Mouse (Mus musculus) natural killer cell, adult 2 months (primary cell): ENCODE measurements around the gene Hist1h2ag.

Experiments used
- DNase-seq, 2 experiments: peaks; one replicate each; pipeline ENCODE4 v3.0.0; 2022; ENCODE audit warnings: low spot score in 2 of 2

Hist1h2ag gene

DNA sequence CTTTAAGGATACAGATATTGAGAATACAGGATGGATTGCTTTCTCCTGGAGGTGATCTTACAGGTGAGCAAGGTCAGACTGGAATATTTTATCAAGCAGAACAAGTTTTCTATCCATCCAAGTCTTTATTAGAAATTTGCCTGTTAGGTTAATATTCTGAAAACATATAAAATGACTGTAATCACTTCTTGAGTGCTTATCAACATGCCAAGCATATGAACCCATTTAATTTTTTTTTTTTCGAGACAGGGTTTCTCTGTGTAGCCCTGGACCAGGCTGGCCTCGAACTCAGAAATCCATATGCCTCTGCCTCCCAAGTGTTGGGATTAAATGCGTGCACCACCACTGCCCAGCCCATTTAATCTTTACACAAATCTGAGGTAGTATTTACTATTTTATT lies 5.8 kb downstream of the Hist1h2ag start:
- no peak for DNase-seq

DNA sequence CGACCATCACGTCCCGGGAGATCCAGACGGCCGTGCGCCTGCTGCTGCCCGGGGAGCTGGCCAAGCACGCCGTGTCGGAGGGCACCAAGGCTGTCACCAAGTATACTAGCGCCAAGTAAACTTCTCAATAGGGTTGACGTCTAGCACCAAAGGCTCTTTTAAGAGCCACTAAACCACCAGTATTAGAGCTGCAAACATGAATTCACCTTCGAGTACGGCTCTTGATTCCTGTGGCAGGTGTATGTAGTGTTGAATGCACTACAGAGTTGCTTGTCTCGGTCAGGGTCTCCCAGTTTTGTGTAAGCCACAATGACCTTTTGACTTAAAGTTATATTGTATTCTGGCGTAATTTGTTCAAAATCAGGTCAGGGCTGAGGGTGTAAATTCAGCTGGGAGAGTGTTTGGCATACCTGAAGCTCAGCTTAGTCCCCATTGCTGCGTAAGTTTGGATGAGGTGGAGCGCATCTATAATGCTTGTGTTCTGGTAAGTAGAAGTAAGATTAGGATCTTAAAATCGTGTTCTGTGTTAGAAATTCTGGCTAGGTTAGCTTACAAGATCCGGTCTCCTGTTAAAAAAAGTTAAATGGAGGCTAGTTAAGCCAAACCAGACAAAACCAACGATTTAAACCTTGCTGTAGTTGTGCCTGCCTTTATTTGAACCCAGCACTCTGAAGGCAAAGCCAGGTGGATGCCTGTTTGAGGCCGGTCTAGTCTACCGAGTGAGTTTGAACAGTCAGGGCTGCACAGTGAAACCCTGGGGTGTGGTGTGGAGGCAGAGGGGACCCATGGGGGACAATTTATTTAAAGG lies 6.4 kb downstream of the Hist1h2ag start:
- no peak for DNase-seq

DNA sequence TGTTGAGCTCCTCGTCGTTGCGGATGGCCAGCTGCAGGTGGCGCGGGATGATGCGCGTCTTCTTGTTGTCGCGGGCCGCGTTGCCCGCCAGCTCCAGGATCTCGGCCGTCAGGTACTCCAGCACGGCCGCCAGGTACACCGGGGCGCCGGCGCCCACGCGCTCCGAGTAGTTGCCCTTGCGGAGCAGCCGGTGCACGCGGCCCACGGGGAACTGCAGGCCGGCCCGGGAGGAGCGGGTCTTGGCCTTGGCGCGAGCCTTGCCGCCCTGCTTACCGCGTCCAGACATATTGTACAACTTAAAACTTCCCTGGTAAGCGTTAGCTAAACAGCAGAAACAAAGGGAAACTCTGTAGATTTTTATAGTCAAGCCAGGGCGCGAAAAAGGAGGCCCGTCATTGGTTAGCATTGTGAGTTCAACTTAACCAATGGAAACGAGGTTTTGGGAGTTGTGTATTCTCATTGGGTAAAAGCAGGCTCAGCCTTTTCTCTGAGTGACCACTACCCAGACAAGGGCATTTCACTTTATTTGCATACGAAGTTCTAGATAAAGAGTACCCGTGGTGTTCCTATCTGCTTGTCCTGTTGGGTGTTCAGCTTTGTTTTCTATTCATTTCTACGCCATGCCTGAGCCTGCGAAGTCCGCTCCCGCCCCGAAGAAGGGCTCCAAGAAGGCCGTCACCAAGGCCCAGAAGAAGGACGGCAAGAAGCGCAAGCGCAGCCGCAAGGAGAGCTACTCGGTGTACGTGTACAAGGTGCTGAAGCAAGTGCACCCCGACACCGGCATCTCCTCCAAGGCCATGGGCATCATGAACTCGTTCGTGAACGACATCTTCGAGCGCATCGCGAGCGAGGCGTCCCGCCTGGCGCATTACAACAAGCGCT lies 7.2 kb downstream of the Hist1h2ag start, which contains the start of the genes Hist1h2ah and Hist1h2bk:
Gene Hist1h2ah, minus strand, starts transcription at position 302 of the 882 bp plus-strand sequence.
Gene Hist1h2bk, plus strand, starts transcription at position 604 of the 882 bp plus-strand sequence.
- DNase-seq: peak; percentile 82 to 83

DNA sequence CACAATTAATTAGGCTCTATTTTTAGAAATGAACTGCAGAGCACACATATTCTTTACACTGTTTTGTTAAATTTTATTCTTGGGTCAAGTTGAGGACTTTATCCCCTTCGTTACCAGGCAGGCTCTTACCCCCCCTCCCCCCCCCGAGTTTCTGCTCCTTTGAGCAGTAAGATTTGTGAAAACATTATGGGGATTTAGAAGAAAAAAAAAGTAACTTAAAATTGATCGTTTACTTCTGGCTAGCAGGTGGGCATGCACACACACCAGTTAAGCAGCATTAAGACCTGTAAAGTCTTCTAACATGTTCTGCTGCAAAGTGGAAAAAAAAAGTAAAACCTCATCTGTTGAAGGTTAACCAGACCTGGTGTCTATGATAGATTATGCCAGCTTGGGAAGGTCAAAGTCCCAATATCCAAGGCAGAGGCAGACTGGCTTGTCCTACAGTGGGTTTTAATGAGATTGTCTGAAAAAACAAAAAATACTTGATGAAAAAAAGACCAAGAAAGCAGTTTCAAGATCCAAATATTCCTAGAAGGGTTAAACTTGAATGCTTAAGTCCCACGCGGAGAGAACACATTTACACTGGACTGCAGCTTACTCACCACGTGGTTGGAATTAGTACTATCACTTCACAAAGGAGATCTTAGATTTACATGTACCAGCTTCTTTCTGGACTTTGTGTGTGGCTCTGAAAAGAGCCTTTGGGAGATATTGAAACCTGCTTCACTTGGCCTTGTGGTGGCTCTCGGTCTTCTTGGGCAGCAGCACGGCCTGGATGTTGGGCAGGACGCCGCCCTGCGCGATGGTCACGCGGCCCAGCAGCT lies 8.1 kb downstream of the Hist1h2ag start:
- no peak for DNase-seq

DNA sequence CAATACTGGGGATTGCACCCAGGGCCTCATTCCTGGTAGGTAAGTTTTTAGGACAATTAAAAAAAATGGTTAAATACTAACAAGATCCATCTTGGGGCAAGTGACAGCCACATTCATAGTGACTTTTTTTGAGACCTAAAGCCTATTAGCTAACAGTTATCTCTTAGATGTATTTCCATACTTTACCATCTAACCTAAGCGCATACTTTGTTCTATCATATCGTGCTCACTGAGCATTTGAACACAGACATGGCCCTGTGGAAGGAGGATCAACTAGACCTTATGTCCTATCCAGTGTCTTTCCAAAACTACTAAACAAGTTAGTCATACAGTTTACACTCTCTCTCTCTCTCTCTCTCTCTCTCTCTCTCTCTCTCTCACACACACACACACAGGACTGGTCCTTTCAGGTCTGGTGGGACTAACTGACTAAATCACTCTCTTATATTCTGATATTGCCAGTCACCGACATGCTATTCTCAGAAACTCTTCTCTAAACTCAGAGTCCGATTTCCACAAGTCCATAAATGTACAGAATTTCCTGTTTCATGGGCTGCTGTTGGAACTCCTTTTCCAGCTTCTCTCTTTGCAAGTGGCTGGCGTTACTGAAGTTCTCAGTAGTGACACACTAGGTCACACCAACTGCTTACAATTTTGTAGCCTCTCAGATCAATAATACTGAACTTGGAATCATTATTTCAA lies 8.9 kb downstream of the Hist1h2ag start:
- DNase-seq: no peak

DNA sequence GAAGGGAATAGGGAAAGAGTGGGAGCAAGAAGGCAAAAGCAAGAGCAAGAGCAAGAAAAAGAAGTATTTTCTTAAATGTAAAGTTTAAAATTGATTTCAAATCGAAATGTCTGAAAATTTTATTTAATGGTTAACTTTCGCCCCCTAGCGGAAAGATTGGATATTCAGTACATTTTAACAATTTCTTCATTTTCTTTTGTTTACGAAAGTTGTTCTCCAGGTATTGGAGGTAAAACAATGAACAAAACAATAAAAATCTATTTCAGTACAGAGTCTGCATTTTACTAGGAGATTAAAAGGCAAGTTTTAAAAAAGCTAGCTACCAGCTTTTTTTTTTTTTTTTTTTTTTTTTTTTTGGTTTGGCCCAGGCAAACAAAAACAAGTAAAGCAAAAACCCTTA lies 12.3 kb downstream of the Hist1h2ag start:
- DNase-seq: no peak

DNA sequence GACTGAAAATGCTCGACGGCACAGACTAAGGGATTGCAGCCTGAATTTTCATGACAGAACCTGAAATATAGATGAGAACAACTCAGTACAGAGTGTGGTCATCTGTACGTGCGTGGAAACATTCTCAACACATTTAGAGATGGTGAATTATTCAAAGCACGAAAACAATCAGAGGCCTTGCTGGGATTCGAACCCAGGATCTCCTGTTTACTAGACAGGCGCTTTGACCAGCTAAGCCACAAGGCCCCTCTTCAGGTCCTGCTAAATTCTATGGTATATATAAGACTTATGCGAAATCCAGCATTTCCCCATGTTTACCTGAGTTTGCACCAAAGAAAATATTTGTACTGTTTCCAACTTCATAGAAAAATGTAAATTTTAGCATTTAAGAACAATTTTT lies 12.8 kb downstream of the Hist1h2ag start:
- DNase-seq: no peak

DNA sequence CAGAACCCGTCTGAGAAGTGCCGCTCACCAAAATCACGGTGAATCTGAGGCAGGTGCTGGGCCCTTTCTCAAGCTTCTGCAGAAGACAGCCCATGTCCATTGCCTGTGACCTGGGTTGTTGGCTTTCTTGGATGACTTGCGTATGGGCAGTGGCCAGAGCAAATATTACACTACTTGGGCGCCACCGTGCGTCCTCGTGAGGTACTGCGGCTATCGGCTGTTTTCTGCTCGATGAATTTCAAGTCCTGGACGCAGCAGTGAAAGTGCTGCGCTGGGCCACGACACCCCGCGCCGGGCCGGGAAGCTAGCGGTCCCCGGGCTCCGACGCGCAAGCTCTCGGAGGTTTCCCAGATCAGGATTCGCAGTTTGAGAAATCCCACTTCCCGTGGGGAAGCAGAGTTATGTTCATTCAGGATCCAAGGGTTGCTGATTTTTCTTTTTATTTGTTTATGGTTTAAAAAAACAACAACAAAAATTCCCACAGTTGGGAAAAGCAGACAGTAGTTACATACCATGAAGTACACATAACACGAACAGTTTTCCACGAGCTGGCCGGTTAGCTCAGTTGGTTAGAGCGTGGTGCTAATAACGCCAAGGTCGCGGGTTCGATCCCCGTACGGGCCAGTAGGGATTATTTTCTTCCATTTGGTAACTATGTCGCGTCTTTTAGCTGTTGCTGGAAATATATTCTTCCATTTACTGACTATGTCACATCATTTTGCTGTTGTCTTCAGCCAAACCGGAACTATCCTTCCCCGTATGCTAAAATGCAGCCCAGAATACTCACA lies 13.9 kb downstream of the Hist1h2ag start:
- DNase-seq: peak; percentile 95 to 96

DNA sequence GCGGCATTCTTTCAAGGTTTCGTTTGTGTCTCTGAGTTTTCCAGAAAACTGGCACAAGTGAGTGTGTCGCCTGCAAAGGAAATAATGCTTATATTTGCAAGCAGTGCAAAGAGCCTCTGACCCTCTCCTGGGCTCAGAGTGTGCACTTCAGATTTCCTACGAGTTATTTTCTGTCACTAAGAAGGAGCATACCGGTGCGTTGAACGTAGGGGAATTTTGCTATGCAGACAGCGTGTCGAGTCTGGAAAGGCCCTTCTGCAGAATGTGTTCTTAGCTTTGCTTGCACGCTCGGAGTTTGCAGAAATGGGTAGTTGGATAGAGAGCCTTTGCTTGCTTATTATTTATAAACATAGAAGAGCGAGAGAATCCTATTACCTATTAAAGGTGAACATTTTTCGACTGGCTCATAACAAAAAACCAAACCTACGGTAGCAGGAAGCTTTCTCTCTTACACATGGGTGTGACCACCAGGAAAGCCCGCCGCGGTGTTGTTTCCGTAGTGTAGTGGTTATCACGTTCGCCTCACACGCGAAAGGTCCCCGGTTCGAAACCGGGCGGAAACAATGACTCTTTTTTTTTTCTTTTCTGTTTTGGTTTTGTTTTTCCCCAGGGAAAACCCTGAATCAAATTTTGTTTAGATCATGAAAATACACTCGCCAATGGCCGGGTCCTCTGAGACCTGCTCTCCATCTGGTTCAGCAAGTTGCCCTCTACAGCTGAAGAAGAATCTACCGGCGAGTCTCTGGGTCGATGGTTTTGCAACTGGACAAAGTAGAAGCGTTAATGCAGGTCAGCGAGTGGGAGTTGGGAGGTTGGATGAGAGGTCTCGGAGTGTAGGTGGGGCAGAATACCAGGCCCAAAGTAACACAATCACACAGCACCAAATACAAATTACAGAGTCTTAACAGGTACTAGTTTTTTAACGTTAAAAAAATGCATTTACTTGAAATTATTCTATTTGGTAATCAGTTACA lies 16.4 kb downstream of the Hist1h2ag start:
- peak; percentile 83 to 88 for DNase-seq

DNA sequence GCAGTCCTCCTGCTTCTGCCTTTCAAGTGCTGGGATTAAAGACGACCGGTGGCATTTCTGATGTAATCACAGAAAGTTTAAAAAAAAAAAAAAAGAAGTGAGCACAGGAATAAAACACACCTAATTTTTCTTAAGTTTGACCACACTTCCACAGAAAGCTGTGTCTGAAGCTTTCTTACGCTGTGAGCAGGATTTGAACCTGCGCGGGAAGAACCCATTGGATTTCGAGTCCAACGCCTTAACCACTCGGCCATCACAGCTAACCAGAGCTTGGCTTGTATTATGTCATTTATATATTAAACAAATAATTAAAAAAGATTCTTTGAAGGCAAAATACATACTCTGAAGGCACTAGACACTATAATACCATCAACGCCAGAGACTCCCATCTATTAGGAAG lies 20.5 kb downstream of the Hist1h2ag start:
- DNase-seq: peak; percentile 75 to 83

DNA sequence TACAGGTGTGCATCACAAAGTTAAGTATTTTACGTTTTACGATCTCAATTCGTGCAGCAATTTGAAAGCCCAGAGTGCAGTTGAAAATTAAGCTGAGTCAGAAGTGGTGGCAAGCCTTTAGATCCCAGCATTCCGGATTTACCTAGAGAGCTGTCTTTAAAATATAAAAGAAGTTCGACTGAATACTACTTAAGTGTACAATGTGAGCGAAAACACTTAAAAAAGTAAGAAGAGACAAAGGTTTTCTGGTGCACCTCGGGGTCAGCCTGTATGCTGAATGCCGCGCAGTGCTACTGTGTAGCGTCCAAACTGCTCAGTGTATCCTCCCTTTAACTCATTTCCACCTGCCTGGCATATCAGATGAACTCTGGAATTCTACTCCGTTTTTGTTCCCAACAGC lies 21.2 kb downstream of the Hist1h2ag start:
- DNase-seq: no peak

DNA sequence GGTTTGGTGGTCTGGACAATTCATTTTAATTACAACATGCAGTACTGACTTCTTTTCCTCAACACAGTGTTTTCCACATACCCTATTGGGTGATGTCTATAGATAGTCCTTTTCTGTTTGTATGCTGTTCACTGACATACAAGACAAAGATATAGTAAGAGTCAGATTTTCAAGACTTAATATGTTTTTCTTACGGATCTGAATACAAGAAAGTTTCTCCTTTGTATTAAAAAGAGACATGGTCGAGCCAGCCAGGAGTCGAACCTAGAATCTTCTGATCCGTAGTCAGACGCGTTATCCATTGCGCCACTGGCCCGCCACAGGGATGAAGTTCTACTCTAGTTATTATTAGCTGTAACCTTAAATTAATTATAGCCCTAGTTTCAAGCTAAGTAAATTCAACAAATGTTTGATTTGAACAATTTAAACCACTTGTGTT lies 21.8 kb downstream of the Hist1h2ag start:
- DNase-seq: peak; percentile 65 to 66

DNA sequence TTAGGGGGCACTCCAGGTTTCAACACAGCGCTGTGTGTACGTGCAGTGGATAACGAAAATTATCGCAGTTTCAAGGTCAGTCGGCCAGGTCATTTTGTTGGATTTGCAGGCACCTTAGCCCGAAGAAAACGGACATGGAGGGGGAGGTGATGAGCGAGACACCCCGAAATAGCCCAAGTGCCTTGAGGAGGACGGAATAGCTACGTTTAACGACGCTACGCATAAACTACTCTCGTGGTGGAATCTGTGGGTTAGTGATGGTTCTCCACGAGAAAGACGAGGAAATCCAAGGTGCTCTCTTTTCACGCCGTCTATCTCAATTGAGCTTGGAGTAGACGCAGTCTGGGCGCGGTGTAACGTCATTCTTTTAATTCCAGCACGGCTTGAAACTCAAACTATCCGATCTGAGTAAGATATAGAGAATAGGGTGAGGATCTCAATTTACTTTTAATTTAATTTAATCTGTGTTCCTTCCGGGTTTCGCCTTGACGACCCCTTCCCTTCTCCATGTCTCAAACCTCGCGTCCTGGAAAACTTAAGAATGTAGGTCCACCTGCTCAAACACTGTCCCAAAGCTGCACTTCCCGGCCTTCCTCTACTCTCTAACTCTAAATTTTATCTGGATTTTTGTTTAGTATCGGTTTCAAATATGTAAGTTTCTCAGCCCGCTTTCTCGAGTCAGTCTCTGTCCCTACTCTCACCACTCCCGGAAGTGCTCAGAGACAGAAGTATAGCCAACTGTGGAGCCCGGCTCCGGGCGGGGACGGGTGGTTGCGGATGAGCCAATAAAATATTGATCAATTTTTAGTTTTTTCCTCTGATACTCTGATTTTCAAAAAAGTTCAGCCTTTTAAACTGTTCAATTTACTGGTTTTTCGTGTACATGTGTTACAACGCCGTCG lies 22.6 kb downstream of the Hist1h2ag start:
- peak; percentile 39 to 51 for DNase-seq

DNA sequence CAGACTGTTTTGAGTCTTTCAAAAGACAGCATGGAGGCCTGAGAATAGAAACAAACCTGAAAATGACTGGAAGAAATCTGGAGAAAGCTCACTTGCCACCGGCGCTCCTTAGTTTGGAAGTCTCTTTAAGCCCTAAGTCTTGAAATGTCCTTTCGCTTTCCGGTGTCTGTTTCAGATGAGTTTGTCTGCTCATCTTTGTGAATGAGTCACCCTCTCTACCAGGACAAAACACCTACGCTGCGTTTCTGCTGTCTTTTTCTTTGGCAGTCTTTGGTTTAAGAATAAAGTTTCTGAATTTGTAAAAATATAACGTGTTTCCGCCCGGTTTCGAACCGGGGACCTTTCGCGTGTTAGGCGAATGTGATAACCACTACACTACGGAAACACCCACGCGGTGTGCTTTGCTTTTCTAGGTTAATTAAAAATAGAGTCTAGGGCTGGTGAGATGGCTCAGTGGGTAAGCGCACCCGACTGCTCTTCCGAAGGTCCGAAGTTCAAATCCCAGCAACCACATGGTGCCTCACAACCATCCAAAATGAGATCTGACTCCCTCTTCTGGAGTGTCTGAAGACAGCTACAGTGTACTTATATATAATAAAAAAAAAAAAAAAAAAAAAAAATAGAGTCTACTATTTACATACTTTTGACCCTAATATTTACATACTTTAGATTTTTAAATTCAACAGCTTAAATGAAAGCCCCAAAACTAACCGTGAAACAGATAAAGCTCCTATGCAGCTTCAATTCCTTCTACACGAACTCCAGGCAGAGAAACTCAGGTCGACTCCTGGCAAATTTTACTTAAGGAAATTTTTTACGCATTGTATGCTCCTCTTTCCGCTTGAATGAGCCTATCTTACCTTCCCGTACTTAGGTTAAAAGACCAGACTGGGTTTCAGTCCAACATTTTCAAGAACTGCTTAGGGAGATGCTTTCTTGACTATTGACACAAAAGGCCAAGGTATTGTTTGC lies 27.0 kb downstream of the Hist1h2ag start:
- peak; percentile 92 for DNase-seq

DNA sequence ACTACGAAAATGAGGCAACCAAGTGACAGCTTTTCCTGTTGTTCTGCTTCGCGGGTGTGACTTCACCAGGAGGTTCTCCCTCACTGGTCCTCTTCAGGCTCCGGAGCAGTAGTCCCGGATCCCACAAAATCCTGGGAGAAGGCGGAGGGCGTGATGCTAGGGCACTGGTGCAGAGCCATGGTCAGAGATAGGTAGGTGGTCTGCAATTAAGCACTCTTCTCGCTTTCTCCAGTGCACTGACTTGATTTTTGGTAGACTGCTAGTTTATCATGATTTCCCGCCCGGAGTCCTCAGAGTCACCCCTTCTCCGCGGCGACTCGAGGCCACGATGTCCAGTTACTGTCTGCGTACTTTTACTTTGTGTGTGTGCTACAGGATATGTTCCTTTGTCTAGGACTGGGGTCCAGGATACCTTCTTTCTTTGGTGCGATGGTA lies 28.3 kb downstream of the Hist1h2ag start:
- no peak for DNase-seq

DNA sequence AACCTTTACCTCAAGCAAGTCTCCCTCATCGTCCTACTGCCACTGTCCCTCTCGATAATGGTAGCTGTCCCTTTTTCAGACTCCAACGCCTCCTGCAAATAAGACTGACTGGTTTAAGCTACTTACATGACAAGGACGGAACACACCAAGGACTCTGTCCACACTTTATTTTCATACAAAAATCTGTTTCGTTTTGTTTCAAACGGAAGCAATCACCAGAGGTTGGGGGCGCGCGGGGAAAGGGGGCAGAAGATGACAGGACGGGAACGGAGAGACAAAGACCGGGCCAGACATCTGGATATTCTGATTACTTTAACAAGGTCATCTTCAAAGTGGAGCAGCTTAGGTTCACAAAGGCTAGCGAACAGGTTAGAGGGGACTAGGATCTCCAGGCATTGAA lies 29.0 kb downstream of the Hist1h2ag start:
- DNase-seq: no peak

DNA sequence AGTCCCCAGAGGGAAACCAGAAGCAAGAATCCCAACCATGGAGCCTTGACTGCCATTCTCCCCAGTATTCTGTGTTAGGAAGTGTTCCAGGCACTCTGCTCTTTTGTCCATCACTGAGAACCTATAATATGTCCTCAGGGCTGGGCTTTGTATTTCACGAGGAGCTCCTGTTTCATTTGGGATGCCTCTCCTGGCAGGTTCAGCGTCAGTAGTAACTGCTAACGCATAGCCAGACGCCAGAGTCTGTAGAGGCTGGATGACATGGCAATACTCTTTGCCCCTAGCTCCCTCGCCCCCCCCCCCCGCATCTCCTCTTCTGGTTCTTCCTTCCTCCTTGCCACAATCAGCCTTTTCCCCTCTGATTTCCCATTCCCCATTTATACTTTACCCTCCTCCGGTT lies 33.1 kb downstream of the Hist1h2ag start, which contains the start of gene Prss16:
Gene Prss16, minus strand, starts transcription at position 101 of the 400 bp plus-strand sequence.
- DNase-seq: no peak
